Mouse (Mus musculus) brain, embryonic 14.5 days (tissue): Measurements from ENCODE around the gene Fbxo44.

Experiments used
- CTCF ChIP-seq: fragments of 200-500 bp; IDR thresholded peaks from 2 replicates; pipeline ENCODE4 v1.5.1; 2012; ENCODE audit warnings: inconsistent platforms, mild to moderate bottlenecking, moderate library complexity, borderline replicate concordance; ENCODE audit not compliant: insufficient read depth, insufficient read length; ENCODE audit errors: extremely low read depth
- POLR2A ChIP-seq: fragments of 200-500 bp; IDR thresholded peaks from 2 replicates; pipeline ENCODE4 v1.6.1; 2012; ENCODE audit warnings: mild to moderate bottlenecking, inconsistent platforms, borderline replicate concordance; ENCODE audit not compliant: poor library complexity, insufficient read depth, insufficient read length, severe bottlenecking; ENCODE audit errors: extremely low read depth

GRCm38 (mm10) chr4:148154982-148155381 is 5.3 kb downstream of the Fbxo44 start:
- peak; percentile 58; the same call in 1 of the 2 replicates for TF ChIP-seq CTCF
- no peak for TF ChIP-seq POLR2A
